Mouse (Mus musculus): Measurements from ENCODE around the gene Psapl1.

The Psapl1 gene

GRCm38 (mm10) chr5:36203916-36204315 is at the start of gene Psapl1:
Gene Psapl1, plus strand, starts transcription at chr5:36204021.
- TF ChIP-seq GATA4 (IDR thresholded peaks at IDR 0.05; ENCODE audit: insufficient replicate concordance, low read length): no peak

GRCm38 (mm10) chr5:36154879-36155485 is 48.8 kb upstream of the Psapl1 start:
- TF ChIP-seq GATA4 (IDR thresholded peaks at IDR 0.05; ENCODE audit: insufficient replicate concordance, low read length): no peak

GRCm38 (mm10) chr5:36165424-36166302 is 38.2 kb upstream of the Psapl1 start:
- no peak for TF ChIP-seq GATA4 (IDR thresholded peaks at IDR 0.05; ENCODE audit: insufficient replicate concordance, low read length)

- no peak for TF ChIP-seq GATA4 (IDR thresholded peaks at IDR 0.05; ENCODE audit: insufficient replicate concordance, low read length)
Observed at GRCm38 (mm10) chr5:36166346-36167013, 37.3 kb upstream of the Psapl1 start.

GRCm38 (mm10) chr5:36168963-36169650 is 34.7 kb upstream of the Psapl1 start:
- no peak for TF ChIP-seq GATA4 (IDR thresholded peaks at IDR 0.05; ENCODE audit: insufficient replicate concordance, low read length)

- TF ChIP-seq GATA4 (IDR thresholded peaks at IDR 0.05; ENCODE audit: insufficient replicate concordance, low read length): no peak
Observed at GRCm38 (mm10) chr5:36174569-36175115, 29.2 kb upstream of the Psapl1 start.

- no peak for TF ChIP-seq GATA4 (IDR thresholded peaks at IDR 0.05; ENCODE audit: insufficient replicate concordance, low read length)
Observed at GRCm38 (mm10) chr5:36176409-36176808, 27.4 kb upstream of the Psapl1 start.

GRCm38 (mm10) chr5:36176873-36177272 is 26.9 kb upstream of the Psapl1 start:
- no peak for TF ChIP-seq GATA4 (IDR thresholded peaks at IDR 0.05; ENCODE audit: insufficient replicate concordance, low read length)

GRCm38 (mm10) chr5:36178215-36178614 is 25.6 kb upstream of the Psapl1 start:
- TF ChIP-seq GATA4 (IDR thresholded peaks at IDR 0.05; ENCODE audit: insufficient replicate concordance, low read length): no peak

GRCm38 (mm10) chr5:36178785-36179184 is 25.0 kb upstream of the Psapl1 start:
- TF ChIP-seq GATA4 (IDR thresholded peaks at IDR 0.05; ENCODE audit: insufficient replicate concordance, low read length): no peak

GRCm38 (mm10) chr5:36179708-36180107 is 24.1 kb upstream of the Psapl1 start:
- no peak for TF ChIP-seq GATA4 (IDR thresholded peaks at IDR 0.05; ENCODE audit: insufficient replicate concordance, low read length)

- no peak for TF ChIP-seq GATA4 (IDR thresholded peaks at IDR 0.05; ENCODE audit: insufficient replicate concordance, low read length)
Observed at GRCm38 (mm10) chr5:36182326-36182725, 21.5 kb upstream of the Psapl1 start.

- TF ChIP-seq GATA4 (IDR thresholded peaks at IDR 0.05; ENCODE audit: insufficient replicate concordance, low read length): no peak
Observed at GRCm38 (mm10) chr5:36186294-36187053, 17.3 kb upstream of the Psapl1 start.

- TF ChIP-seq GATA4 (IDR thresholded peaks at IDR 0.05; ENCODE audit: insufficient replicate concordance, low read length): no peak
Observed at GRCm38 (mm10) chr5:36188310-36188709, 15.5 kb upstream of the Psapl1 start.
